Mouse (Mus musculus) lung, adult 2 months (tissue): ENCODE measurements around the gene Celsr1.

ENCODE experiments used
- CTCF ChIP-seq: fragments of 200-500 bp; IDR thresholded peaks from 2 replicates; pipeline ENCODE4 v1.5.1; 2011; ENCODE audit warnings: mild to moderate bottlenecking, low read length, control low read depth; ENCODE audit not compliant: insufficient read depth
- POLR2A ChIP-seq: fragments of 200-500 bp; IDR thresholded peaks from 2 replicates; pipeline ENCODE4 v1.6.1; 2011; ENCODE audit warnings: low read depth, mild to moderate bottlenecking, control low read depth, low read length, borderline replicate concordance; ENCODE audit errors: extremely low read depth

DNA sequence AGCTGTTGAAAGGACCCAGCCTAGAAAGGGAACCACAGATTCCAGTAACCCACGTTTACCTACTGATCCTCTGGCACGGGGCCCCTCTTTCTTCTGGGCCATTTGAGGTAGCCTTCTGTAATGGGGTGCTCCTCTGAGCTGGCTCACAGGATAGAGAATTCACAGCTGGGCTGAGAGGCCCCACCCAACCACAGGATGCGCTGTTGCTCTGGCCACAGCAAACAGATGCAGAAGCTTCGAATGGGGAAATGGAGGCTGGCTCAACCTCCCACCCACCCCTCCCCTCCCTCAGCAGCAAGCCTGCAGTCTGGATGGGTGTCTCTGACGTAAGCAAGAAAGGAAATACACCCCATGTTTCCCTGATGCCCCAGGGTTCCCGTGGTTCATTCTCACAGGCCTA, 77.4 kb downstream of the Celsr1 start:
- no peak for TF ChIP-seq POLR2A
- TF ChIP-seq CTCF = no peak
